Mouse (Mus musculus) E14TG2a.4 (cell line): ENCODE data around the gene Serpinb12.
A peak's percentile ranks its signal among the peaks of the same experiment; 100 is the strongest.

Source experiments
- CTCF ChIP-seq: conservative IDR thresholded peaks from 2 replicates; pipeline ENCODE4 v1.5.1; 2014; ENCODE audit warnings: low read length
- NANOG ChIP-seq: IDR thresholded peaks from 2 replicates; pipeline ENCODE4 v1.6.1; 2014; ENCODE audit warnings: borderline replicate concordance, low read length, mixed read lengths
- POU5F1 ChIP-seq: IDR thresholded peaks from 2 replicates; pipeline ENCODE4 v1.6.1; 2014; ENCODE audit warnings: low read length, borderline replicate concordance

DNA sequence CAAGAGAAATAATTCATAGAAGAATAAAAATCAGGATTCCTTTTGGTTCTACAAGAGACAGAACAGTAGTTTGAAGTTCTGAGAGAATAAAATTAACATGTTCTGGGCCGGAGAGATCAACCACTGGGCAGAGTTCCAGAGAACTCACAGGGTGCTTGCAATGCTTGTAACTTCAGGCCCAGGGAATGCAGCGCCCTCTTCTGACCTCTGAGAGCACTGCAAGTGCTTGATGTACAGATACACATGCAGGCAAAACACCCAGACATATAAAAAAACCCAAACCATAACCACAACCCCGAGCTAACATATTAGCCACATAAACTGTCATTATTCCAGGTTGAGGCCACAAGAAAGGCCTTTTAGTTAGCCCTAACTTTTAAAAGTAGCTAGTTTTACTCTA, 26.8 kb downstream of the Serpinb12 start:
- TF ChIP-seq CTCF = peak; percentile 60
- no peak for TF ChIP-seq NANOG
- TF ChIP-seq POU5F1 = no peak
